Mouse (Mus musculus) skeletal muscle tissue, adult 2 months (tissue): ENCODE data around the gene Zfp367.

Experiments used
- DNase-seq: peaks from one replicate; pipeline ENCODE4 v3.0.0-alpha.2; 2012; ENCODE audit warnings: low read depth, low spot score

Zfp367 gene

GRCm38 (mm10) chr13:64153083-64153682, at the start of gene Zfp367:
TSS of gene Zfp367 (minus strand) at chr13:64153202.
- DNase-seq = peak; percentile 98

GRCm38 (mm10) chr13:64200911-64201310, 47.9 kb upstream of the Zfp367 start:
- no peak for DNase-seq

- DNase-seq = no peak
Measured at GRCm38 (mm10) chr13:64198310-64198709, 45.3 kb upstream of the Zfp367 start.

GRCm38 (mm10) chr13:64197899-64198298, 44.9 kb upstream of the Zfp367 start:
- no peak for DNase-seq

GRCm38 (mm10) chr13:64187065-64187464, 34.1 kb upstream of the Zfp367 start:
- no peak for DNase-seq

- DNase-seq = no peak
Measured at GRCm38 (mm10) chr13:64186516-64186915, 33.5 kb upstream of the Zfp367 start.

- DNase-seq = no peak
Measured at GRCm38 (mm10) chr13:64185586-64185985, 32.6 kb upstream of the Zfp367 start.

- no peak for DNase-seq
Measured at GRCm38 (mm10) chr13:64185176-64185575, 32.2 kb upstream of the Zfp367 start.

- DNase-seq = no peak
Measured at GRCm38 (mm10) chr13:64184361-64184760, 31.4 kb upstream of the Zfp367 start.

GRCm38 (mm10) chr13:64183583-64183982, 30.6 kb upstream of the Zfp367 start:
- no peak for DNase-seq

- peak; percentile 16 for DNase-seq
Measured at GRCm38 (mm10) chr13:64182091-64182490, 29.1 kb upstream of the Zfp367 start.

- DNase-seq = peak; percentile 26
Measured at GRCm38 (mm10) chr13:64180888-64181287, 27.9 kb upstream of the Zfp367 start.

- DNase-seq = no peak
Measured at GRCm38 (mm10) chr13:64180300-64180699, 27.3 kb upstream of the Zfp367 start.

- no peak for DNase-seq
Measured at GRCm38 (mm10) chr13:64178746-64179652, 26.0 kb upstream of the Zfp367 start.

- DNase-seq = no peak
Measured at GRCm38 (mm10) chr13:64178000-64178399, 25.0 kb upstream of the Zfp367 start.

- DNase-seq = no peak
Measured at GRCm38 (mm10) chr13:64169746-64170145, 16.7 kb upstream of the Zfp367 start.

GRCm38 (mm10) chr13:64163147-64163715, 10.2 kb upstream of the Zfp367 start:
- DNase-seq = no peak

GRCm38 (mm10) chr13:64162626-64163025, 9.6 kb upstream of the Zfp367 start:
- no peak for DNase-seq

- no peak for DNase-seq
Measured at GRCm38 (mm10) chr13:64161916-64162611, 9.1 kb upstream of the Zfp367 start.

GRCm38 (mm10) chr13:64161548-64161915, 8.5 kb upstream of the Zfp367 start, which contains the start of gene Habp4:
TSS of gene Habp4 (plus strand) at chr13:64161824.
- peak; percentile 96 for DNase-seq

- DNase-seq = no peak
Measured at GRCm38 (mm10) chr13:64156966-64157365, 4.0 kb upstream of the Zfp367 start.

GRCm38 (mm10) chr13:64155171-64155571, 2.2 kb upstream of the Zfp367 start:
- no peak for DNase-seq
